Mouse (Mus musculus) erythroblast, embryonic 14.5 days (primary cell): ENCODE measurements around the gene Stk32b. TPM values are rescaled to one million over a fixed set of nuclear protein-coding genes. Genes with fewer than 3 reads are reported as not detected.

ENCODE experiments used
- H3K27me3 ChIP-seq: 2 replicates; pipeline ENCODE4 v1.6.1; 2012; ENCODE audit warnings: inconsistent platforms; ENCODE audit not compliant: control insufficient read depth
- H3K36me3 ChIP-seq: 2 replicates; pipeline ENCODE4 v1.6.1; 2012; ENCODE audit warnings: mild to moderate bottlenecking, inconsistent platforms; ENCODE audit not compliant: control insufficient read depth
- H3K4me1 ChIP-seq: 2 replicates; pipeline ENCODE4 v1.6.1; 2012; ENCODE audit warnings: inconsistent platforms; ENCODE audit not compliant: control insufficient read depth
- H3K4me3 ChIP-seq: replicated peaks from 2 replicates; pipeline ENCODE3; 2012; ENCODE audit warnings: moderate library complexity, mild to moderate bottlenecking, inconsistent platforms
- H3K9me3 ChIP-seq: 2 replicates; pipeline ENCODE4 v1.6.1; 2012; ENCODE audit warnings: low read length, inconsistent platforms, mixed read lengths; ENCODE audit not compliant: control insufficient read depth
- GATA1 ChIP-seq: IDR thresholded peaks from 2 replicates; pipeline ENCODE4 v1.6.1; 2012; ENCODE audit warnings: low read length, inconsistent platforms, mixed read lengths
- TAL1 ChIP-seq: IDR thresholded peaks from 3 replicates; pipeline ENCODE4 v1.6.1; 2012; ENCODE audit warnings: low read length, inconsistent platforms, mixed read lengths
- polyA plus RNA-seq: library from polyadenylated mRNA; stranded (reverse); fragments of >175 nt; gene quantifications from 2 replicates; pipeline ENCODE4 v1.2.3, GENCODE M21; 2012

Stk32b gene
- polyA plus RNA-seq, 1 experiment = 0.03 TPM

DNA sequence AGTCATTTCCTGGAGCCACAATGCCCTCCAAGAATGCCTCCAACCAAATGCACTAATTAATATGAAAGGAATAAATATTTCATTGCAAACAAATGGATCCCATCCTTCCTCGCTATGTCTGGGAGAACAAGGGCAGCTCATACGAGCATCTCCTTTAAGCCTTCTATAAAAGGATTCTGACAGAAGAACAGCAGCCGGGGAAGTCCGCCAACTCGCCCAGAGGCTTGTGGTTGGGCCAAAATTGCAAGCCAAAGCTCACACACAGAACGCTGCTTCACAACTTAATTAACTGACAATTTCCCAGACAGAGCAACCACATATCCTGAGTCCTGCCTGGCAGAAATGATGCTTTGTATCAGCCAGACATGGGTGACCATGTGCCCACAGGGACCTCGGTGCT is 74.5 kb downstream of the Stk32b start:
- TF ChIP-seq TAL1 (no peak), GATA1 (no peak)
- Histone ChIP-seq H3K9me3 (peaks cover 4% of the 10 kb centered on the region), H3K27me3 (no peaks in the 10 kb centered on the region), H3K36me3 (no peaks in the 10 kb centered on the region), H3K4me3 (no peak overlapping the region), H3K4me1 (no peaks in the 10 kb centered on the region)

- Histone ChIP-seq H3K27me3 (no peaks in the 10 kb centered on the region), H3K4me3 (no peak overlapping the region), H3K36me3 (no peaks in the 10 kb centered on the region), H3K9me3 (peaks cover 7% of the 10 kb centered on the region), H3K4me1 (no peaks in the 10 kb centered on the region)
- TF ChIP-seq TAL1 = no peak
- TF ChIP-seq GATA1 = no peak
These were observed 82.2 kb downstream of the Stk32b start for GRCm38 (mm10) chr5:37634791-37635190.

- Histone ChIP-seq H3K27me3 (no peaks in the 10 kb centered on the region), H3K36me3 (no peaks in the 10 kb centered on the region), H3K9me3 (peaks cover 17% of the 10 kb centered on the region), H3K4me3 (no peak overlapping the region), H3K4me1 (no peaks in the 10 kb centered on the region)
- TF ChIP-seq GATA1 = no peak
These were observed 89.4 kb downstream of the Stk32b start for GRCm38 (mm10) chr5:37627437-37628163.

DNA sequence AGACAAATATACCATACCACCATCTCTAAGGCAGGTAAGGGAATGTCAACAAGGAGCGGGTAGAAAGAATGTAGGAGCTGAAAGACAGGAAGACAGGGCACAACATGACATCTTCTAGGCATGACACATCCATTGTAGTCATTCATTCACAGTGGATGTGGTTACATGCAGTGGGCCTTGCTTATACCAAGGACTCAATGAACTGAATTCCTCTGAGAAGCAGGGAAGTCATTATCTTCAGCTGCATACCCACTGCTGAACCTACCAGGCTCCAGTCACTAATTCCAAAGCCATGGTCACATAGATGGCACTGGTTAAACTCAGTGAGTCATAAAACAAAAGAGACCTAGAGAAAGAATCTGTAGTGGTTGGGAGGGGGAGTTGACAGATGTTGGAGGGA is 105.1 kb downstream of the Stk32b start:
- Histone ChIP-seq H3K4me3 (no peak overlapping the region), H3K27me3 (no peaks in the 10 kb centered on the region), H3K4me1 (no peaks in the 10 kb centered on the region), H3K36me3 (no peaks in the 10 kb centered on the region), H3K9me3 (peaks cover 9% of the 10 kb centered on the region)
- TF ChIP-seq TAL1 (no peak), GATA1 (no peak)

DNA sequence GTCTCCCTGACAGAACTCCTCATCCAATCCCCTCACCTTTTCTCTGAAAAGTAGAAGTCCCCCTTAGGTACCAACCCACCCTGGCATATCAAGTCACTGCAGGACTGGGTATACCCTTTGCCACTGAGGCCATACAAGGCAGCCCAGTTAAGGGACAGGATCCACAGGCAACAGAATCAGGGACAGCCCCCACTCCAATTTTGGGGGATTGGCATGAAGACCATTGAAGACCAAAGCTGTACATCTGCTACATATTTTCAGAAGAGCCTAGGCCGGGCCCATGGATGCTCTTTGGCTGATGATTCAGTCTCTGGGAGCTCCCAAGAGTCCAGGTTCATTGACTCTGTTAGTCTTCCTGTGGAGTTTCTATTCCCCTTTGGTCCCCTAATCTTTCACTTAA is 117.4 kb downstream of the Stk32b start:
- no peaks in the 10 kb centered on the region for H3K27me3 ChIP-seq
- H3K4me3 ChIP-seq = no peak overlapping the region
- TF ChIP-seq GATA1 (no peak), TAL1 (no peak)
- H3K36me3 ChIP-seq = no peaks in the 10 kb centered on the region
- H3K4me1 ChIP-seq = no peaks in the 10 kb centered on the region
- peaks cover 6% of the 10 kb centered on the region for H3K9me3 ChIP-seq

GRCm38 (mm10) chr5:37598271-37598670 is 118.7 kb downstream of the Stk32b start:
- Histone ChIP-seq H3K4me3 (no peak overlapping the region), H3K36me3 (no peaks in the 10 kb centered on the region)
- no peak for TF ChIP-seq TAL1
- TF ChIP-seq GATA1 = no peak

GRCm38 (mm10) chr5:37592411-37592810 is 124.6 kb downstream of the Stk32b start:
- no peaks in the 10 kb centered on the region for H3K27me3 ChIP-seq
- no peak overlapping the region for H3K4me3 ChIP-seq
- H3K9me3 ChIP-seq = peaks cover 2% of the 10 kb centered on the region; the same call in 1 of the 2 replicates
- TF ChIP-seq TAL1 (no peak), GATA1 (no peak)
- H3K4me1 ChIP-seq = no peaks in the 10 kb centered on the region
- H3K36me3 ChIP-seq = no peaks in the 10 kb centered on the region

More at GRCm38 (mm10) chr5:37598271-37598670, 118.7 kb downstream of the Stk32b start:
- H3K4me1 ChIP-seq = no peaks in the 10 kb centered on the region
- H3K9me3 ChIP-seq = peaks cover 6% of the 10 kb centered on the region
- H3K27me3 ChIP-seq = no peaks in the 10 kb centered on the region

- Histone ChIP-seq H3K4me1 (no peaks in the 10 kb centered on the region), H3K36me3 (no peaks in the 10 kb centered on the region), H3K27me3 (no peaks in the 10 kb centered on the region), H3K9me3 (peaks cover 9% of the 10 kb centered on the region; the same call in 1 of the 2 replicates), H3K4me3 (no peak overlapping the region)
- TF ChIP-seq TAL1 = no peak
- TF ChIP-seq GATA1 = no peak
These were observed 129.1 kb downstream of the Stk32b start for GRCm38 (mm10) chr5:37587861-37588260.

- TF ChIP-seq TAL1 = no peak
- TF ChIP-seq GATA1 = no peak
- Histone ChIP-seq H3K36me3 (no peaks in the 10 kb centered on the region), H3K4me3 (no peak overlapping the region), H3K9me3 (peaks cover 9% of the 10 kb centered on the region; the same call in 1 of the 2 replicates), H3K4me1 (no peaks in the 10 kb centered on the region), H3K27me3 (no peaks in the 10 kb centered on the region)
These were observed 130.9 kb downstream of the Stk32b start for GRCm38 (mm10) chr5:37586071-37586470.
